Mouse (Mus musculus) kidney, adult 18-20 months (tissue): ENCODE measurements at regions not wholly inside any gene's neighbourhood (a gene's known extent, or its start where the extent isn't known, plus 50 kb on each side); places are given as distances from the start of the nearest gene placed in this dataset.
A peak's percentile ranks its signal among the peaks of the same experiment; 100 is the strongest.

Experiments
- DNase-seq: peaks from one replicate; pipeline ENCODE4 v3.0.0; 2021

- DNase-seq, result no peak
Observed at GRCm38 (mm10) chr16:39102151-39102550, 209.7 kb downstream of the Igsf11 start.

GRCm38 (mm10) chr16:39103360-39104095 is 211.1 kb downstream of the Igsf11 start:
- no peak for DNase-seq

DNA sequence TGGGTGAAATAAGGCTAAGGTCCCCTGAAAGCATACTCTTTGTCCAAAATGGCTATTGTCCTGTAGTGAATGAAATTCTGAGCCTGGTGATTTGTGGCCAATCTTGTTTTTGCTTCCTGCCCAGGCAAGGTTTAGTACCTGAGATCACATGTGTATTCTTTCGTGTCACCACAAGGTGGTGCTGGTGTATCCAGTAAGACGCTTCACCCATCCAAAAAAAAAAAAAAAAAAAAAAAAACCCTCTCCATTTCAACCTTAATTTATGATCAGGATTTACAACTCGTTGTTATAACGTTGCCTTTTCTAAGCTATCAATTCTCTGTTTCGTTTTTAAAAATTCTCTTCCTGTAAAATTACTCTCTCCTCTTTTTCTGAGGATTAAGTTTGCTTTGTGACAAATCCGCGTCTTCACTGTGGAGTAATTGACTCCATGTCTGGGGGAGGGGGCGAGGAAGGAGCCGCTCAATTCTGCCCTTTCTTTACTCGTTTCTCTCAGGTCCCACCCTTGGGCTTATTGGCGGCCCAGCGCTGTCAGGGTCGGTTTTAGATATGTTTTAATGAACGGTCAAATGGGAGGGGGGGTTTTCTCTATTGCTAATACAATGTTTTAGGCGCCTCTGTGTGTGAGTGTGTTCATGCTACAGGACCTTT is 217.0 kb downstream of the Igsf11 start:
- DNase-seq, result peak; percentile 25

- no peak for DNase-seq
Observed at GRCm38 (mm10) chr16:39110089-39110488, 217.6 kb downstream of the Igsf11 start.

GRCm38 (mm10) chr16:39118059-39118458 is 225.6 kb downstream of the Igsf11 start:
- no peak for DNase-seq

DNA sequence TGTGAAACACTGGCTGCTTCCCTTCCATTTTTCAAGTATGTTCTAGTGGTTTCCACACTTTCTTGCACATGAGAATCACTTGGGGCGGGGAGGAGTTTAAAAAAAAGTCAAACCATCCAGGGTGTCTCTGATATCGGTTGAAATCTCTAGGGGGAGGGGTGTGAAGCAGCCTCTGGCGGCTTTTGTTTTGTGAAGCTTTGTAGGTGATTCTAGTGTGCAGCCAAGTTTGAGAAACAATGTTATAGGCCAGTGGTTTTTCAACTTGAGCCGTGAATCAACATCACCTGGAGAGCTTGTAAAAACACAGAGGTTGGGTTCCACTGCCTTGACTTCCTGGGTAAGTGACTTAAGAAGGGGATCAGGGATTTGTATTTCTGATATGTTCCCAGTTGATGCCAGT is 227.3 kb downstream of the Igsf11 start:
- no peak for DNase-seq

- no peak for DNase-seq
Observed at GRCm38 (mm10) chr16:39123445-39123952, 231.0 kb downstream of the Igsf11 start.

- DNase-seq, result no peak
Observed at GRCm38 (mm10) chr16:39132459-39132858, 240.0 kb downstream of the Igsf11 start.

GRCm38 (mm10) chr16:39135777-39136176 is 243.3 kb downstream of the Igsf11 start:
- no peak for DNase-seq

GRCm38 (mm10) chr16:39147151-39147550 is 254.7 kb downstream of the Igsf11 start:
- DNase-seq, result no peak

DNA sequence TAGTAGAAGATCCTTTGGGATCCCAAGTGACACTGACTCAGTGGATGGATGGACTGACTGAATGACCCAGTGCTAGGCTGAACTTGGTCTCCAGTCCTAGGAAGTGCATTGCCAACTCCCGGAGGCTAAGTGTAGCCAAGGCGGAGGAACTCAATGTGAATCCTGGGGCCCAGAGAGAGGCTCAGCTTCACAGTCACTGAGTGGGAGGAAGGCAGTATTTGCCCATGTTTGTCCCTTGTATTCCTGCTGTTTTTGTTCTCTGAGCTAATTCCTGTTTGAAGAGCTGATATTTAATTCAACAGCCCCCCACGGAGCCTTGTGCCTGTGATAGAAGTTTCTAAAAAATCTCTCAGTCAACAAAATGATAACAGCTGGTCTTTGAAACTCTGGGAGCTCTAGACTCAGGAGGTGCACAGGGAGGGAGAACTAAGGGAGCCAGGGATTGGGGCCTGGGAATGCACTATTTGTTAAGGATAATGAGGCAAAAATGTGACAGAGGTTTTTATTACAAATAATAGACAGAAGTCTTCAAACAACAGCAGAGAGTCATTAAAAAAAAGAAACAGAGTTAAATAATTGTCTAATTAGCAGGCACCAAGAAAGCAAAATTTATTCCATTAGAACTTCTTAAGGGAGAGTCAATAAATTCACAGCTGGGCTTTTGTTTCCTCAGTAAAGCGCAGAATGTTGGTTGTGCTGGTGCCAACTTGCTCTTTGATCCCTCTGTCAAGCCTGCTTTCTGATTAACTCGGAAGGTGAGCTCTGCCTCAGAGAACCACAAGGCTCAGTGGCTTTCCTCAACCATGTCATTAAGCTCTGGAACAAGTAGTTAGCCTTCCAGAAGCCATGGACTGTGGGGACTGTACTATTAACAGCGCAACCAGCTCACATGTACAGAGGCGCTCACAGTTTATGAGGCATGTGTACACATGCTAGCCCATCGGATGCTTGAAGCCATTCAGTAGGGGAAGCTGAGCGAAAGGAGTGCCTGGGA is 259.2 kb downstream of the Igsf11 start:
- peak; percentile 24 for DNase-seq

DNA sequence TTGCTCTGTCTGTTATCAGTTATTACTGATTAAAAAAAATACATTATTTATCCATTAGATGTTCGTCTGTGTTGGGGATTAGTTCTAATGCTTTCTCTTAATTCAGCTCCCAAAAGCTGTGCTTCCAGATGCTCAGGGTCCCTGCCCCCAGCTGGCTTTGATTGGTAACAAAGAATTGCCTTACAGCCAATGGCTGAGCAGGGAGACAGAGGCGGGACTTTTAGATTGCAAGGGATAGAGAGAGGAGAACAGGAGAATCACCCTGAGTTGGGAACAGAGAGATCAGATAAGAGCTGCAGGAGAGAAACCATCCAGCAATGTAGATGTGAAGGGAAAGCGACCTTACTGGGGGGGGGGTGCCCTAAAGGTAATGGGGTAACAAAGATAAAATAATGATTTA is 266.4 kb downstream of the Igsf11 start:
- DNase-seq, result no peak

GRCm38 (mm10) chr16:39159725-39160124 is 267.3 kb downstream of the Igsf11 start:
- DNase-seq, result no peak

GRCm38 (mm10) chr16:39162684-39163083 is 270.2 kb downstream of the Igsf11 start:
- no peak for DNase-seq

- DNase-seq, result no peak
Observed at GRCm38 (mm10) chr16:39191861-39192260, 299.4 kb downstream of the Igsf11 start.

DNA sequence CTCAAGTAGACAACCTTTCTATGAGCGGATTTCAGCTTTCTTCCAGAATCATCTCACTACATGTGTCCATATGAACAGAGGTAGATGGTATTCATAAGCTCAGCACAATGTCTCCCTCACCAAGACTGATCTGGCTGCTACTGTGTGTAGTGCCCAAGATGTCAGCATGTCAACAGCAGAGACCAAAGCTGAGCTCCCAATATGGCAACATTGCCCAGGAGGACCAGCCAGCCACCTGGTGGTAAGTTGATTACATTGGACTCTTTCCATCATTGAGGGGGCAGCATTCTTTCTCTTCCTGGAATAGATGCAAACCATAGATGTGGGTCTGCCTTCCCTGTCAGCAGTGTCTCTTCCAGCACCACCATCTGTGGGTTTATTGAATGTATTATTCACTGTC is 303.0 kb downstream of the Igsf11 start:
- DNase-seq, result no peak

DNA sequence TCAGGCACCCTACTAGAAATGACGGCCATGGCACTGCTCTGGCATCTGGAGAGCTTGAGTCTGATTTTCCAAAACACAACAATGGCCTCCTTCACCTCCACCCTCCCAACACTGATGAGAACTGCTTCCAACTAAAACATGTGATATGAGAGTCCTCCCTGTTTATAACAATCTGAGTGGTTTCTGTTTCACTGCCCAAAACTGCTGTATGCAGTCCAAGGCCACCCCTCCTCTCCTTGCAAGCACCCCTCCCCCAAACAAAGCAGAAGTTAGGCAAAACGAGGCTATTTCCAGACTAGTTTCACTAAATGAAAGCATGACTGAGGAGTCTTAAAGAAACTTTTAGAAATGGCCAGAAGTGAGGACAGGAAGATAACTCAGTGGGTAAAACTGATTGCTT is 304.4 kb downstream of the Igsf11 start:
- no peak for DNase-seq

DNA sequence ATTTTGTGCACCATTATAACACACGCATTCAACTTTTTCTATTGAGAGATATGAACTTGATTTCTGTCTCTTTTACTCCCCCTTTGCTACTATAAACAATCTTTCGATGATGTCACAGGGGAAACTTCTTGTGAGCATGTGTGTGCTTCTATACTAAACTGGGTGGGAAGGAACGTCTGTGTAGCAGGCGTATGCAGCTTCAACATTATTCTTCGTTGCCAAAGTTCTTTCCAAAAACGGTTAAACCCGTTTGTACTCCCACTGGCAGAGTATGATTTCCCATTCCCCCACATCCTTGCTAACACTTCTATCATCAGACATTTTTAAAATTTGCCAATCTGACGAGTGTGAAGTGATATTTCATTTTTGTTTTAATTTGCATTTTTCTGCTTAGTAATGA is 331.1 kb downstream of the Igsf11 start:
- DNase-seq, result no peak

DNA sequence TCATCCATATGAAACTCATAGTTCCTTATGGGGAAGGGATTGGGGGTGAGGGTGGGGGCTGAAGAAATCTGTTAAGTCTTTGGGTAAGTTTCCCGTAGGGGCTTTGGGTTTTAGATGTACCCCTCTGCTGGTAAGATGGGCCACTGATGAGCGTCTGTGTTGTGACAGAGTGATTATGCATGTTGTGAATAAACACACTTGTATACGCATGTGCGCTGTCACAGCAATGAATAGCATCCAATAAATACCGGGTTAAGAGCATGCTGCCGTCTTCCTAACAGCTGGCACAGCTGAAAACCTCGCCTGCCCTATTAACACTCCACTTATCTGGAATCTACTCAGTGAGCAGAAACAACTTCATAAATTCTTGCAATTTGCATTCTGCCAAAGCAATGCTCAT is 337.0 kb downstream of the Igsf11 start:
- DNase-seq, result no peak

DNA sequence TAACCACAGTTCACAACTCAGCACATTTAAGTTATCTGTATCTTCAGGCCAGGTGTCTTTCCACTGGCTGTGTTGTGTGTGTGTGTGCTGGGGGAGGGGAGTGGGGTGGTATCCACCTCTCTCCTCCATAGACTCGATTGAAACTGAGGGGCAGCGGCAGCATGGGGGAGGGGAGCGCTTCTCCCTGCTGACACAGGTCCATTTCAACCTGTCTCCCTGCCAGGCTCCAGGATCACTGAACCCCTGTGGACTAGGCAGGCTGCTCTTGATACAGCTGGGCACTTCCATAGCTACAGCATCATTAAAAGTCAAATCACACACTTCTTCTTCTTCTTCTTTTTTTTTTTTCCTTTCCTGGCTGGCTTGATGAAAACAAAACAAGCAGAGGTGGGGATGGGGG is 338.0 kb downstream of the Igsf11 start:
- no peak for DNase-seq

DNA sequence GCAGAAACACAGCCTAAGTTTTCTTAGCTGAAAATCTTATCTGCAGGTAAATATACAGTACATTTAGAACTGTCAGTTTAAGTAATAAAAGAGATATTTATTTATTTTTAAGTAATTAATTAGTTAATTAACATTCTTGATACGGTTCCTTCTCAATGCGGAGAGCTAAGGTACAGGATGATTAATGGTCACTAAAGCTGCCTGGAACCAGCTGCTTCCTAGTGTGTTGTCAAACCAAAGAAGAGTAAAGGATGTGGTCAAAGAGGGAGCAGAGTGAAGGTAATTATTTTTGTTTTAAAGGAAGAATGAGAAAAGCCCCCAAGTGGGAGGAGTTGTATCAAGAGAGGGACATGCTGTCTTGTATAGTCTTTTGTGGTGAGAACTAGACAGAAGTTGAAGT is 341.8 kb downstream of the Igsf11 start:
- DNase-seq, result no peak

DNA sequence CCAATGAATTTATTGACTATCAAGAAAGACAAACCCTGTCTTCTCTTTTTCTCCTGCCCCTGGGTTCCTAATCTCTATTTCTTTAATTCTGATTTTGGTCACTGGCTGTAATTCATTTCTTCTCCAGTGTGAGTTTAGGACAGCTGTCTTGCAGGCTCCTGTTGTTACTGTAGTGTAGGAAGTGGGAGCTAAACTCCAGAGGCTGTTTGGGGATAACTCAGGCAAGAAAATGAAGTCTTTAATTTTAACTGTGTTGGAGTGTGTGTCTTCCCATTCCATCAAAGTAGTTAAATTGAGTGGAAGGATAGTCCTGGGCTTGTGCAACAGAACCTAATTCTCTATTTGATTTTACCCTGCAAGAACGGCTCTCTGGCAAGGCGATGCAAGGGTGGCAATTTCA is 381.0 kb downstream of the Igsf11 start:
- no peak for DNase-seq

DNA sequence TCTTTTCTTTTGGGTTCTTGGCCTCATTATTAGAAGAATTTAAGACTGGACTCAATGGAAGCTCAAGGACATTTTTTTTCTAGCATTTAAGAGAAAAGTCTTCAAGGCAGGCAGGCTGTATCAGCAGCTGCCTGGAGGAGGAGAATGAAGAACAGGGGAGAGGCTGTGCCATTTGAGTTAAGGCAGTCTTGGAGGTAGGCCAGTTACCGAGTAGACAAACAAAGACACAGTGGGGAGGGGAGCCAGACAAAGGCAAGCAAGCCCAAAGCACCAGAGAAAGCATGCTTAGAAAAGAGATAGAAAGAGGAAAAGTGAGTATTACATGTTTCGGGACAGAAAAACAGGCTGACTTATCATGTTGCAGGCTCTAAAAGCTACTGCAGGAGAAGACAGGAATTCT is 392.0 kb downstream of the Igsf11 start:
- no peak for DNase-seq
